Mouse (Mus musculus): ENCODE data around the gene Myo3b.

Myo3b gene

DNA sequence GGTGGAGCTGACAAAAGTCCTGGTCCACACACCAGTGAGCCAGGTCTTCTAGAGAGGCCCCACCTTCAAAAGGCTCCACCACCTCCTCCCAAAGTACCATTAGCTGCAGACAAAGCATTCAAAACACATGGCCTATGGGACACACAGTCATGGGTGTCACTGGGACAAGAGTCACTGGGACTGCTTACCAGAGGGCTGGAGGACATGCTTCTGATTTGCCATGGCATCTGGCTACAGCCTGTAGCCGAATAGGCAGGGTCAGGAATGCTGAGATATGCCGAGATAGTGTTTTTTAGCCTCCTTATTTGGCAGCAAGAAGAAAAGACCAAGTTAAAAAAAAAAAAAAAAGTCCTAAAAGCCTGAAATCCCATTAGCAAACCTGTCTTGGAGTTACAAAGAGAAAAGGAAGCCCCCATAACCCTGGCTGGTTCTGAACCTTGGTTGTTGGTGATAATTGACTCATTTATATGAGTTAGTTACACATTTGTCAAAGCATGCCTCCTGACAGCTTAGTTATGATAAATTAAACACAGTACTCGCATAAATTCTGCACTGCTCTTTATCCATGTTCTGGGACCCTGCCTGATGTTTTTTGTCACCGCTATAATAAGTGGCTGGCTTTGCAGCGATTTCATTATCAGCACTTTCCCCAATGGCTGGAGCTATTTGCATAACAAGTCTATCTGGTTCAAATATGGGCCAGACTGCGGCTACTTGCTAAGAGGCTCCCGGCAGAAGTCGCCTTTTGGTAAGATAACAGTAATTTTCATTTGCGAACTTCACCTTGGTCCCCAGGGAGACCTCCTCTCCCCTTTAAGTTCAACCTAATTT is 156.7 kb downstream of the Myo3b start:
- WGBS: 81% methylated on average over 9 of the region's 9 CpGs

DNA sequence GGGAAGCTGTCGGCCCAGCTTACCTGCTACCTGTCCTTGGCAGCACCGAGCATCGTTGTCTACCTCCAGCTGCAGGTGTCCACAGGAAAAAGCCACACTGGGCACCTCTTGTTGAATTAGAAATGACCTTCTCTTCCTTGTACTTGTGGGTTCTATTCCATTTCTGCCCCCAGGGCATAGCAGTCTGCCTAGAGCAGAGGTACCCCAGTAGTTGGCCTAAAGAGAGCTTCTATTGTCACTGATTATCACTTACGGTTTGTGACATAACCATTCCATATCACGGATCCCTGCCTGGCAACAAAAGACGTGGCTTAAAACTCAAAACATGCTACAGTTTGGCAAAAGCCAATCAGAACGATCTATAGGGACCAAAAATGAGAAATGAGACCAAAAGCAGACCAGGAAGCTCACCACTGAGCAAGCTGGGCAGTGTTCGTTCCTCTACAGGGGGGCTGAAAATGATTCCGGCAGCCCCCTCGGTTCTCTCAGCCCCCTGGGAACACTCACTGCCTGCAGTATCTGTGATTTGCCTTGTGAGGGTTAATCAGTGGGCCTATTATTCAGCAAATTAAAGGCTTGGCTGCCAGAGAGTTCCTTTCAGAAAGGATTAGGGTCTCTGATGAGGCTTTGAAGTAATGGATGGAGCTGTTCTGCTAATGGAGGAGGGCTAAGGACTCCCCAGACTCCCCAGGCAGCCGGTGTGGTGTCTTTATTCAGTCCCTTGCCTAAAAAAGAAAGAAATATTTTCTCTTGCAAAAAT is 163.1 kb downstream of the Myo3b start:
- WGBS: 49% methylated on average over 11 of the region's 11 CpGs

DNA sequence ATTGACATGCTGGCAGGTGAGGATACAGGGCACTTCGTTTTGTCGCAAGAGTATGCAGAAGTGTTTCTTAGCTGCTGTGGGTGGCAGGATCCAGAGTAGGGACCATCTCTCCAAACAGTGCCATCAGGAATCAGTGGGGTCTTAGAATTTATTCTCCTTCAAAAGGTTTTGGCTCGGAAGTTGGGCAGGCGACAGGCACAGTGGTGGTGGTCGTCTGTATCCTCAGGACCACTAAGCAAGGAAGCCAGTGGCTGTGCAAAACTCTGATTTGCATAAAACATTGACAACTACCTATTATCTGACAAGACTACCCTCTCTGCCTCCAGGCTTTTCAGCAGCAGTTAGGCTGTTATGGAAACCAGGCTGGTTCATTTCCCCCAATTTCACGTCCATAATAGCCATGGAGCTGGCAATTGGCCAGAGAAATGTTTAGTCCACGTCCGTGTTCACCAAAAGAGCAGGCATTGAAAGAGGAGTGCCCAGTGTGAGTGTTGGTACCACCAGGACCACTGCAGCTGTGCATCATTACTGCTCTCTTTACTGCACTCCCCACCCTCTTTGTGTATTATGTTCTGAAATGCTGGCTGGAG is 163.7 kb downstream of the Myo3b start:
- 43% methylated on average over 8 of the region's 8 CpGs for WGBS

DNA sequence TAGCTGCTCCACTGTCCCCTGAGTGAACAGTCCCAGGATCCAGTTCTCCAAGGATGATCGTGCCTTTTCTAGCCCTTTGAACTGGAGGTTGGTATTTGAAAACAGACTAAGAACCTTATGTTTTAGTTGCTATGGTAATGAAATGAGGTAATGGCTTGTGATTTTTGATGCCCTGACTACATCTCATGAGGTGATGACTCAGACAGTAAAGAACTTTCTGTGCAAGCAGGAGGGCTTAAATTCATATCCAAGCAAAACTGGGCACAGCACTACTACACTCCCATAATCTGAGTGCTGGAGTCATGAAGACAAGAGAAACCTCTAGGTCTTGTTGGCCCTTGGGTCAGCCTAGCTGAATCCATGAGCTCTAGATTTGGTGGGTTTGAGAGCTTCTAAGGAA is 169.5 kb downstream of the Myo3b start:
- 50% methylated on average over 1 of the region's 1 CpGs for WGBS

DNA sequence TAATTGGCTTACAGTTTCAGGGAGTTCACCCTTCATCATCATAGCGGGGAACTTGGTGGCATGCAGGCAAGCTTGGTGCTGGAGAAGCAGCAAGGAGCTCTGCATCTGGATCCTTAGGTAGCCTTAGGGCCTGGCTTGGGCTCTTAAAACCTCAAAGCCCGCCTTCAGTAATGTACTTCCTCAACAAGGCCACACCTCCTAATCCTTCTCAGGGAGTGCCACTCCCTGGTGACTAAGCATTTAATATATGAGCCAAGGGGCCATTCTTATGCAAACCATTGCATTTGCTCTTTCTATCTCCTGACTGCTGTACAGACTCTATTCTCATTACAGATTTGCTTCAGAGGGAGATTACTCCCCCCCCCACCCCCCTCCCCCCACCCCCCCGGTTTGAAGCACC is 170.9 kb downstream of the Myo3b start:
- WGBS: 87% methylated on average over 3 of the region's 3 CpGs

DNA sequence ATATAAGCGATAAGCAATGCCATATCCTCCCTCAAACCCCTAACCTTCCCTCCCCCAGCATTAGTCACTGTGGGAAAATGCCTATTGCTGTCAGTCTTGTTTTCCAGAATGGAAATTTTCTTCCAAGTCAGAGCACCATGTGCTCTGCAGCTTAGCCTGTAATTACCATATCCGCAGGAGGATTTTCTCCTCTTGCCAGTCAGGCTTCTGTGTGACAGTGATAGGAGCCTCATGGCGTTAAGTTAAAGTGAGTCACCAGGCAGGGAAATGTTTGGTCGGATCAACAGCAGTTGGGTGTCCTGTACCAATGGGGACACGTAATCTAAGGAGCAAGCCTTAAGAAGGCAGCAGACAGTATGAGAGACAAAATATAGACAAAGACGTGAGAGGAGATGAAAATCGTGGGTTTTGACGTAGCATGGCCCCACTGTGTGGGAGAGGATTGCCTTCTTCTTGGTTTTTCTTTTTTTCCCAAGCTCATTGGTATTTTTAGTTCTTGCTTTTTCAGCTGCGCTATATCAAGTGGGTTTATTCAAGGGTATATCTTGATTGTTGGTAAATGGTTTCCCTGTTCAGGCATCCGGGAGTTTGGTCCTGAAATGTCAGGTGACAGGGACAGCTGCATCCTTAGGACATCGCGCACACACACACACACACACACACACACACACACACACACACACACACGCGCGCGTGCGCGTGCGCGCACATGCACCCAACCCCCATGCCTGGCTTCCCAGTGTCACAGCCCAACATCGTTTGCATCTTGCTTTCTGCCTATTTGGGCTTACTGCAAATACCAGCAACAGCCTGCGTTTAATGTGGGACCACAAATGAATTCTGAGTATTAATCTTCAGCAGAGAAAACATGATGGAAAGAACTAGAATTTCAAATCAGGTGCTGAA is 171.8 kb downstream of the Myo3b start:
- WGBS: 59% methylated on average over 22 of the region's 22 CpGs

DNA sequence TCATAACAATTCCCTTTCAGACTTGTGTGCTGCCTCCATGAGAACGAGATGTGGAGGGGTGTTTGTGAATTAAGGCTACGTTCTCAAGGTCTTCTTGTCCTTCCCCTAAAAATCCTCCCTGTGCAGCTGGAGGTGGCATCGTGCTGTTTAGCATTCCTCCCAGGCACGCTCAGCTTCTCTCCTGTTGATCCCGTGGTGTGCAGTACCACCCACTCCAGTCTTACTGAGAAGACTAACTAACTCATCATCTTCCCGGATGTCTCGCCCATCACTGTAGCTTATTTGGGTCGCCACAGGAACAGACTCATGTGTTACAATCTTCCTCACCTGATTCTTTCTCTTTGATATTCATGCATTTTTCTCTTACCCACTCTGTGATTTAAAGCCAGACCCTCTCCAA is 175.5 kb downstream of the Myo3b start:
- WGBS: 32% methylated on average over 8 of the region's 8 CpGs

DNA sequence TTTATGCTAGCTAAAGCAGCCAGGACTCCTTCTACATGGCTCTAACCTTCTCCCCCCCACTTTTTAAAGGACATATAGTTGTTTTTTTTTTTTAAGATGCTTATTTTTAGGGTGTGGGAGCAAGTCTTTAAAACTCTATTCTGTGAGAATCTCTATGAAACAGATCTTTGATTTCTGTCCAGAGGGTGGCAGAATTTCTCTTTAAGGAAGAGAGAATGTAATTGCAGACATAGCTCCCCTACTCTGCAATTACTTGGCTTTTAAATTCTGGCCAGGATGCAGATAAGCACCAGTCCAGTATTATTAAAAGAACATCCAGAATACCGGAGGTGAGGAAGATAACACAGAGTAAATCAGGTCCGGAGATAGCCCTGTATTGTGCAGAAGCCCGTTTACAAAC is 178.9 kb downstream of the Myo3b start:
- WGBS: 62% methylated on average over 3 of the region's 3 CpGs

DNA sequence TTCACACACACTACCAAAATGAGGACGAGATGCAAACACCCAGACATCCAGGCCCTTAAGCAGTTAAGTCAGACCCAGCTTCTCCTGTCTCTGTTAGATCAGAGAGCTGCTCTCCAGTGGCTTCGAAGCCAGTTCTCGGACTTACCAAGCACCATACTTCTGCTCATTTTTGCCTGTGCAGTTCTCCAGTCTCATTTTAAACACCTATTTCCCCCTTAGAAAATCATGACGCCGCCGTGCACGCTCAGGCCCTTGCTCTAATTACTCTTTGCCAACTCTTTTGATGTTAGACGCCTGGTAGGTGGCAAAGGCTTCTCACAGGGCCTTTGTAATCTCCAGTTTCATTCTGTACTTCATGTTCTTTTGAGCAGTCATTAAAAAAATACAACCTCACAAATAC is 179.5 kb downstream of the Myo3b start:
- WGBS: 75% methylated on average over 8 of the region's 8 CpGs

DNA sequence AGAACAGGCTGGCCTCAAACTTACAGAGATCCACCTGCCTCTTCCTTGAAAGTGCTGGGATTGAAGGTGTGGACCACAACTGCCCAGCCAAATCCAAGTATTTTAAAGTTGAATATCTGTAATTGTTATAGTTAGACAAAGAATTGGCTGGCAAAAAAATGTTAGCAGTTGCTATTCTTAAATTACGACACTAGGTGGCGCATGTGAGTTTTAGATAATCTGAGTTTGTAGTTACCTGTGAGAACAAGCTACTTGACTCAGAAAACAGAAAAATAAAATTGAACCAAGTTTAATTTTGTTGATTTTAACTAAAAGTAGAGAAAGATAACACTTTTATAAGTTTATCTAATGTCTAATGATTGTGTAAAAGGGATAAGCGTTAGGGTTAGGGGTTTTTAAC is 187.8 kb downstream of the Myo3b start:
- WGBS: 11% methylated on average over 3 of the region's 3 CpGs

DNA sequence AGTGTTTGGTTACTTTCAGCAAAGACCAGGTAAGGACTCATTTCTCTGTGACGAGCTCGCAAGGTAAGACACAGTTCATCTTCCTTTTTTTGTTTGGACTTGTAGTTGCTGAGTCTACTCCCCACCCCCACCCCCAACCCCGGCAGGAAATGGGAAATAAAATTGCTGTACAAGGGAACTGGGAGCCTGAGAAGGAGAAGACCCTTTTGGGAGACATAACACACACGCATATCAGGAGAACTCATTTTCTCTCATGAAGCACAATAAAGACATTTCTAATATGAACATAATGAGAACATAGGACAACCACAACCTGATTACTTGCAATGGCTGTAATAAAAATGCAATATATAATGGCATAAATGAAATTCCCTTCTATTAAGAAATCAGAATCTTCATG is 195.5 kb downstream of the Myo3b start:
- WGBS: 86% methylated on average over 4 of the region's 4 CpGs

DNA sequence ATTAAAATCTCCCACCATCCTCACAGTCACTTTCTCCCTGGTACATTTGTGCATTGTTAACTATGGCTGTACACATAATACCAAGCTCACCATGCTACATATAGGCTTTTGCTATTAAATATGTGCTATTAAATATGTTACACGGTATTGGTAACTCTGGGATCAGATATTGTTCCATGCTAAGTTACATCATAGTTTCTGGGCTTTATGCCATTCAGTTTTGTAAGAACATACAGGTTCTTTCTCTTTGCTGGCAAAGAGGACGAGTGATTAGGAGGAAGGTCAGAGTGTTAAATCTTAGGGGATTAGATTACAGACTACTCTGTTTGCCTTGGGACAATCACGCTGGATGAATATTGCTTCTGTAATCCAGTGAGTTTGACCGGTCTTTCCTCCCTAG is 207.1 kb downstream of the Myo3b start:
- WGBS: 80% methylated on average over 4 of the region's 4 CpGs

DNA sequence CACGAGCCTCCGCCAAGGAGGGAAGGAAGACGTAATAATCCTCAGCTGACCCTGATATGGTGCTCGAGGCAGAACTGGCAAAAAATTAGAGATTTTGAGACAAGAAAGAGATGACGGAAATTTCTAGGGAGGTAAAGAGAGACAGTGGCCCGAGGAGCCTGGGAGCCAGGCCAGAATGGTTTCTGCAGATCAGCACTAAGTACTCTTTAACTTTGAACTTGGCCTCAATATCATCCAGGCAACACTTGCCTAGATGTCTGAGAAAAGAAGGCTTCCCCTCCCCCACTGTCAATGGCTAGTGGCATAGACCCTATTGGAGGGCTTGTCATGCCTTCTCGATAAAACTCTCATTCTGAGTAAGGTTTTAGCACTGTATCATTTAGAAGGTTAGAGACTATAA is 209.7 kb downstream of the Myo3b start:
- WGBS: 91% methylated on average over 7 of the region's 7 CpGs

DNA sequence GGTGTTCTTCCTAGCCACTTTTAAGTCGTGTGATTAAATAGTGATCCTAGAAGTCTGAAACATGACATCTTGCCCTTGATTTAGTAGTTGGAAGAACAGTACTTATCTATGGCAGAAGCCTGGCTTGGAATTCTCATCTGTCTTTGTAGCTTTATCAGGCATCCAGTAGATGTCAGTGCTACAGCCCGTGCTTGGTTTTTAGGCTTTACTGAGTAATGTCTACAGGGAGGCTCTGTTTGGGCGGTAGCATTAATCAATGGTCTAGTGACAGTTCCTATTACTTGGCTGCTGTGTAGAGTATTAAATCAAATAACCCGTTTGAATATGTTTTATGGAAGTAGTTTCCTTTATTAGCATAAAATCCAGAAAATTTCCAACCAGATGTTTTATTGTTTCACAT is 210.9 kb downstream of the Myo3b start:
- WGBS: 54% methylated on average over 4 of the region's 4 CpGs

DNA sequence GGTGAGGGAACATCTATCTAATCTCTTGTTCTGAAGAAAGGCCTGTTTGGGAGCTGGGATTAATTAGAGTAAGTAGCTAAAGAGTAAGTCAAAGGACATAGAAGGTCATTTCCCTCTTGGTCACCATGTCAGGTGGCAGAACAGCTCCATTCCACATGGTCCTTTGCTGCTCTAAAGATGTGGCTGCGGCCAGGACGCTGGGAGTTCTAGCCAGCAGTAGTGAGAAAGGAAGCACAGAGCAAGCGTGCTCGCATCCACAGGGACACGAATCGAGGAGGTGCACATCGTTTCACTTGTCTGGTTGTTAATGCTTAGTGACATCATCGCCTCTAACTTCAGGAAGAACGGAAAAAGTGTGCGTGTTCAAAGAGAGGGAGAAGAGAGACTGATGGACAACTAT is 212.3 kb downstream of the Myo3b start:
- WGBS: 92% methylated on average over 10 of the region's 10 CpGs

DNA sequence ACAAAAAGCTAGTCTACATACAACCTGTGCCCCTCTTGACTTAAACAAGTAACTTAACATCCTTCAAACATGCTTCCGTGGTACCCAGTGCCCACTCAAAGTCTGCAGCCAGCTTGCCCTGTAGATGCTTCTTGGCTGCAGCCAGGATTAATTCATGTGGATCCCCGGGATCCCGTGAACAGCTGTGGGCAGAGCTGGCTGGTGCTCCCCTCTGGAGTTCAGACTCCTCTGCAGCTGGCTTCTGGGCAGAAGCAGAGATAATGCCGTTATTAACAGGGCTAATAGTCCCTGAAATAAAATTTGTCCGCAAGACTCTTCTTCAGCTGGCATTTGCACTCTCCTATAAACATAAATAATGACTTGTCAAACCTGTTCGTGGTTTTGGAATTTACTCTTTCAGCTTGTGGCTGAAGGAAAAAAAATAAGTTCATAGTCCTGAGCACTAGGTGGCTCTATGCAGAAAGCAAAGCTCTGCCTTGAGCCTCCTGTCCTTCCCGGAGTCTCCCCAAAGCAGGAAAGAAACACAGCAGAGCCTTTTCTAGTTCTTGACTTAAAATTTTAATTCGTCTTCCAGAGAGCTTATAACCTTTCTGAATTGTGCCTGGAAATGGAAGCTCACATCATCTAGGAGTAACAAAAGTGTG is 220.6 kb downstream of the Myo3b start:
- WGBS: 17% methylated on average over 8 of the region's 8 CpGs

DNA sequence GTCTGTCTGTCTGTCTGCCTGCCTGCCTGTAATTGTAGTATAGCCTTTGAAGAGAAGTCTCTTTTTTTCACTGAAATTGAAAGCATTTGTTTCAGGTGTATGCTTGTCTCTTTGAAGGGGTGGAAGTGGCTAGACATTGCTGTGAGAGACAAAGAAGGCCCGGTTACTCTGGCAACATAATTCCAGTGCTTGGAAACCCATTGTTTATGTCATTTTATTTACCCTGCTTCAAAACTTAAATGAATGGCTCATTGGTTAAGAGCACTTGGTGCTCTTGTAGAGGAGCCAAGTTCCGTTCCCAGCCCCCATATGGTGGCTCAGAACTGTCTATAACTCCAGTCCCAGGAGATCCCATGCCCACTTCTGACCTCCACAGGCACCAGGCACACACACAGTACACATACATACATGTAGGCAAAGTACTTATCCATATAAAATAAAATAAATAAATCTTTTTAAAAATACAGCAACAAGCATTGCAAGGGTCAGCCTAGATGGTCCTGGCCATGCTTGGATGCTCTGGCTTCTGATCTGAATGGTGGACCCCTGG is 221.8 kb downstream of the Myo3b start:
- WGBS: 57% methylated on average over 2 of the region's 2 CpGs

DNA sequence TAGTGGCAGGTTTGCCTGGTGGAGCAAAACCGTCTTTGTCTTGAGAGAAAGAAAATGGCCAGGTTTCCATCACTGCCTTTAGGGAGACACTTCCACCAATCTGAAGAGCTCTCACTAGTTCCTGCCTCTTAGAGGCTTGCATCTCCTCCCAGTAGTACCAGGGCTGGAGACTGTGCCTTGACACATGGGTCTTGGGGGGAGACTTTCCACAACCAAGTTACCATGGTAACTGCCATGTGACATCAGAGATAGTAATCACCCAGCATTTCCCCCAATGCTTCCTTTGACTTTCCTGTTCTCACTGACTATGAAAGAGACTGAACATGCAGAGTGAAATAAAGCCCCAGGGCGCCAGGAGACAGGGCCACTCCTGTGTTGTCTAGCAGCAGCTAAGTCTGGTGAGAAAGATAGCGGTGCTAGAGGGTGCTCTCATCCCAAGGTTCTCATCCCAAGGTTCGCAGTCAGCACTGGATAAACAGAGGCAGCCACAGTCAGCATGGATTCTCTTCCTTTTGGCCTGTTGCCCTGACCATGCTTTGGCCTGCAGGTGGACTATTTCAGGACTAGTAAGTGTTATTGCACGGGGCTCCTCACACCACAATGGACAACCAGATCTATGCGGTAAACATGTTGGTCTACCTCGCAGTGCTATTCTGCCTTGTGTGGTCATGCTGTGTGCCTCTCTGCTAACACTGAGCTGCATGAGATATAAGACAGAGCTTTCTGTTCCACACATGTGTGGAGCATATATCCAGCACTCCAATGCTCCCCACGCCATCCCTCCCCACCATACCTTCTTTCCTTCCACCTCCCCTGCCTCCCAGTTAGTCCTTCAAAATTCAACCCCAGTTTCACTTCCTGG is 223.0 kb downstream of the Myo3b start:
- 69% methylated on average over 8 of the region's 8 CpGs for WGBS

DNA sequence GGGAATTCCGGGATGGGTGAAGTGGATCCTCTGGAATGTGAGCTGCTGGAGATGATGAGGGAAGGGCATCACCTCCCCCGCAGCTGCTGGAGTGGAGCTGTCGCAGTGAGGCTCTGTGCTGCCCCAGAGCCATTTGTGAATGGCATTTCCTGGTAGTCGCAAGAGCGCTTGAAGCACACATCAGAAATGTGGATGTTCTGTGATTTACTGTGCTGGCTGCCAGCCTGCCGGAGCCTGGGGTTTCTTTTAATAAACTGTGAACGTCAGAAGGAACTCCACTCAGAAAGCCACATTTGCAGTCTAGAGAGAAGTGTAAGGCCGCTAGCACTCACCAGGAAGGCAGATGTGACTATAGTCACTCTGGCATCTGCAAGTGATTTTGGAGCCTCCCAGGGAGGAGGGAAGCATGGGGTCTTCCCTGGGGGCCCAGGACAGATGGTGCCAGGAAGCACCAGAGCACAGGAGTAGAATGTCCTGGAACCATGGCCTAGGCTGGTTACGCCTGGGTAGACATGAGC is 223.7 kb downstream of the Myo3b start:
- 23% methylated on average over 9 of the region's 9 CpGs for WGBS
